Mouse (Mus musculus) liver, embryonic 12.5 days (tissue): Measurements from ENCODE around the gene Rnf126. TPM values are rescaled to one million over a fixed set of nuclear protein-coding genes. Genes with fewer than 3 reads are reported as not detected.
"Not testable (repeated sequence)": the region's sequence is repeated elsewhere in the genome, so short reads cannot be mapped to it uniquely, and the experiment has no call there.

ENCODE experiments used
- ATAC-seq: fragments of 200-750 bp; cut with Nextera tagmentation; 2 replicates; pipeline ENCODE4 v1.8.0; 2017; ENCODE audit warnings: moderate number of reproducible peaks, mild to moderate bottlenecking, moderate library complexity
- H3K27ac ChIP-seq: fragments of 300-500 bp; sonication (generic); 2 replicates; pipeline ENCODE4 v1.5.1; 2016; ENCODE audit warnings: mild to moderate bottlenecking
- H3K27me3 ChIP-seq: fragments of 300-500 bp; sonication (generic); replicated peaks from 2 replicates; pipeline ENCODE4 v1.6.1; 2016; ENCODE audit warnings: mild to moderate bottlenecking, moderate library complexity
- H3K36me3 ChIP-seq: fragments of 300-500 bp; sonication (generic); 2 replicates; pipeline ENCODE4 v1.6.1; 2016; ENCODE audit warnings: mild to moderate bottlenecking, moderate library complexity
- H3K4me1 ChIP-seq: fragments of 300-500 bp; sonication (generic); 2 replicates; pipeline ENCODE4 v1.6.1; 2016
- H3K4me2 ChIP-seq: fragments of 300-500 bp; sonication (generic); 2 replicates; pipeline ENCODE4 v1.6.1; 2016; ENCODE audit warnings: mild to moderate bottlenecking, moderate library complexity
- H3K4me3 ChIP-seq: fragments of 300-500 bp; sonication (generic); 2 replicates; pipeline ENCODE4 v1.5.1; 2016; ENCODE audit warnings: mild to moderate bottlenecking, moderate library complexity
- H3K9ac ChIP-seq: fragments of 300-500 bp; sonication (generic); 2 replicates; pipeline ENCODE4 v1.6.1; 2016; ENCODE audit warnings: mild to moderate bottlenecking, moderate library complexity
- H3K9me3 ChIP-seq: fragments of 300-500 bp; sonication (generic); replicated peaks from 2 replicates; pipeline ENCODE4 v1.6.1; 2016; ENCODE audit warnings: mild to moderate bottlenecking, moderate library complexity
- WGBS: fragments of 180-500 bp; shearing (Covaris S2); methylation state at CpG from one replicate; pipeline ENCODE4 v1.1.7; 2016; ENCODE audit not compliant: insufficient replicate concordance; 5-methylcytosine and 5-hydroxymethylcytosine counted together
- polyA plus RNA-seq: library from polyadenylated mRNA; unstranded; fragments of >200 nt; fragmentation: Nextera tagmentation; extraction: Ambion mirVana; gene quantifications from 2 replicates; pipeline ENCODE4 v1.2.1, GENCODE M21; 2016

Gene Rnf126
- polyA plus RNA-seq, 1 experiment from 2014 or later: 80.4 TPM

GRCm38 (mm10) chr10:79759675-79760074 is 7.1 kb downstream of the Rnf126 start:
- peaks cover 83% of the 10 kb centered on the region for H3K36me3 ChIP-seq
- 76% methylated on average over 1 of the region's 1 CpGs for WGBS

DNA sequence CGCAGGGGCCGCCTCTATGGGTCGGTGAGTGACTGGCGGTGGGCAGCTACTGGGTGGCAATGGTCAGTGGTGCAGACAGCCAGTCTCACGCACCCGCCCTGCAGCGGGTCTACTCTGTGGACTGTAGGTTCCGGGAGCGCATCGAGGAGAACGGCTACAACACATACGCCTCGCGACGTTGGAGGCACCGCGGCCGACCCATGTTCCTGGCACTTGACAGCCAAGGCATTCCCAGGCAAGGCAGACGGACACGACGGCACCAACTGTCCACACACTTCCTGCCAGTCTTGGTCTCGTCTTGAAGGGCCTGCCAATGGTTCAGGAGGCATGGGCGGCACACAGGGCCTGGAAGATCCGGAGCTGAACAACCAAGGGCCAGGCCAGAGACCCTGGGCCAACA is 10.1 kb downstream of the Rnf126 start:
- Histone ChIP-seq H3K4me3 (no peak overlapping the region), H3K4me1 (peaks cover 13% of the 10 kb centered on the region), H3K36me3 (peaks cover 59% of the 10 kb centered on the region), H3K27ac (no peak overlapping the region), H3K9me3 (no peaks in the 10 kb centered on the region), H3K27me3 (peaks cover 18% of the 10 kb centered on the region), H3K4me2 (no peak overlapping the region), H3K9ac (no peak overlapping the region)
- no peak for ATAC-seq
- WGBS: 89% methylated on average over 24 of the region's 24 CpGs

More at GRCm38 (mm10) chr10:79759675-79760074, 7.1 kb downstream of the Rnf126 start:
- not testable (repeated sequence) for H3K4me3 ChIP-seq, ATAC-seq, H3K4me2 ChIP-seq, H3K9ac ChIP-seq, H3K27ac ChIP-seq, H3K9me3 ChIP-seq
- peaks cover 13% of the 10 kb centered on the region; the same call in 1 of the 2 replicates for H3K27me3 ChIP-seq
- H3K4me1 ChIP-seq: peaks cover 29% of the 10 kb centered on the region

DNA sequence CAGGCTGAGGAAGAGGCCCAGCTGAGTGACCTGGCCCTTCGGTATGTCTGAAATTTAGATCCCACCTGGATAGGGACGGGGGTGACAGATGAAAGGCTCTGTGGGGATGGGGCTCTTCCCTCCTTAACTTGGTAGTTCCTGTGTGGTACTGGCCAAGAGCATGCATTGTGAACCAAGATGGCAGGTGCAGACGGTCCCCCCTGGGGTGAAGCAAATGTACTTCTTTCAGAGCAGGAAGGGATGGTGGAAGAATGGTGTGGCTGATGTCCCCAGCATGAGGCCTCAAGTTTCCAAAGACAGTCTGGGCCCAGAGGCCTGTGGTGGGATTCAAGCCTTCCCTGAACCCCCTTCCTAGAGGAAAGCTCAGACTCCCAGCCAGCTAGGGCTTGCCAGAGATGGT is 10.9 kb downstream of the Rnf126 start:
- Histone ChIP-seq H3K27ac (no peak overlapping the region), H3K27me3 (peaks cover 23% of the 10 kb centered on the region), H3K4me3 (no peak overlapping the region), H3K4me2 (no peak overlapping the region), H3K9ac (no peak overlapping the region), H3K4me1 (peaks cover 13% of the 10 kb centered on the region), H3K36me3 (peaks cover 51% of the 10 kb centered on the region), H3K9me3 (no peaks in the 10 kb centered on the region)
- WGBS: 64% methylated on average over 3 of the region's 3 CpGs
- ATAC-seq: no peak

GRCm38 (mm10) chr10:79754856-79755516 is 11.8 kb downstream of the Rnf126 start, which contains the start of gene Fgf22:
TSS of gene Fgf22 (plus strand) at chr10:79755076.
- no peak within 1 kb of the TSS for H3K27ac ChIP-seq
- peaks cover 23% of the 10 kb centered on the region for H3K27me3 ChIP-seq
- ATAC-seq: peak; percentile 85
- H3K4me3 ChIP-seq: peak within 1 kb of the TSS; percentile 35
- peak within 1 kb of the TSS; percentile 74 for H3K4me2 ChIP-seq
- H3K4me1 ChIP-seq: peaks cover 14% of the 10 kb centered on the region
- H3K9ac ChIP-seq: peak within 1 kb of the TSS; percentile 50
- H3K9me3 ChIP-seq: no peaks in the 10 kb centered on the region
- H3K36me3 ChIP-seq: peaks cover 42% of the 10 kb centered on the region
- 7% methylated on average over 36 of the region's 36 CpGs for WGBS

DNA sequence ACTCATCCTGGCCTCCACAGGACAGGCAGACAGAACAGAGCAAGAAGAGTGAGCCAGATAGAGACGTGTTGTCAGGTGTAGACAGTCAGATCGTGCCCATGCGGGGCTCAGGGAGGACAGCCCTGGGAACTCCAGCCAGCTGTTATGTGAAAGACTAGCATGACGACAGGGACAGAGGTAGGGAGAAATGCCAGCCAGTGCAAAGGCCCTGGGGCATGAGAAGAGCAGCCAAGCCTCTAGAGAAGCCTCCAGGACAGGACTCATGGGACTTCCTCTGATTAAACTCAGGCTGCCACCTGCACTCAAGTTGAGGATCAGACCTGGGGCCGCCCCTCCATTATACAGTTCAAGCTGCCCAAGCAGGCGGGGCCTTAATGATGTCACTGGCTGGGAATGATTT is 18.3 kb downstream of the Rnf126 start:
- Histone ChIP-seq H3K27me3 (peaks cover 10% of the 10 kb centered on the region), H3K4me3 (no peak overlapping the region), H3K9ac (no peak overlapping the region), H3K4me2 (no peak overlapping the region), H3K4me1 (peaks cover 32% of the 10 kb centered on the region), H3K36me3 (peaks cover 10% of the 10 kb centered on the region), H3K9me3 (no peaks in the 10 kb centered on the region), H3K27ac (0 out of 2 replicates have a peak overlapping the region, but pooled peaks have one; percentile 33)
- no peak for ATAC-seq
- WGBS: 70% methylated on average over 6 of the region's 6 CpGs

DNA sequence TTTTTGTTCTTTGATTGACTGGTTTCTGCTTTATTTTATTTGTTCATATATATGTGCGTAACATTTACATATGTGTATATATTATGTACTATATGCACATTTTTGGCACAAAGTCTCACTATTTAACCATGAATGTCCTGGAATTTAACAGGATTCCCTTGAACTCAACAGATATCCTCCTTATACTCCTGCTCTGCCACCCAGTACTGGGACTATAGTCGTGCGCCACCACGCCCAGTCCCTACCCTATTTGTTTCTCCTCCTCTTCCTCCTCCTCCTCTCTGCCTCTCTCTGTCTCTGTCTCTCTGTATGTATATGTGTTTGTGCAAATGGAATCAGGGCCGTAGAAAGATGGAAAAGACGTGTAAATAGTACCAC is 20.0 kb downstream of the Rnf126 start:
- Histone ChIP-seq H3K4me1 (peaks cover 32% of the 10 kb centered on the region), H3K4me2 (peak overlapping the region; percentile 84), H3K9ac (peak overlapping the region; percentile 37; the same call in 1 of the 2 replicates), H3K36me3 (peaks cover 26% of the 10 kb centered on the region), H3K27ac (peak overlapping the region; percentile 82), H3K4me3 (peak overlapping the region; percentile 71), H3K27me3 (peaks cover 6% of the 10 kb centered on the region), H3K9me3 (no peaks in the 10 kb centered on the region)
- ATAC-seq: peak; percentile 80
- 25% methylated on average over 6 of the region's 6 CpGs for whole genome bisulfite sequencing

DNA sequence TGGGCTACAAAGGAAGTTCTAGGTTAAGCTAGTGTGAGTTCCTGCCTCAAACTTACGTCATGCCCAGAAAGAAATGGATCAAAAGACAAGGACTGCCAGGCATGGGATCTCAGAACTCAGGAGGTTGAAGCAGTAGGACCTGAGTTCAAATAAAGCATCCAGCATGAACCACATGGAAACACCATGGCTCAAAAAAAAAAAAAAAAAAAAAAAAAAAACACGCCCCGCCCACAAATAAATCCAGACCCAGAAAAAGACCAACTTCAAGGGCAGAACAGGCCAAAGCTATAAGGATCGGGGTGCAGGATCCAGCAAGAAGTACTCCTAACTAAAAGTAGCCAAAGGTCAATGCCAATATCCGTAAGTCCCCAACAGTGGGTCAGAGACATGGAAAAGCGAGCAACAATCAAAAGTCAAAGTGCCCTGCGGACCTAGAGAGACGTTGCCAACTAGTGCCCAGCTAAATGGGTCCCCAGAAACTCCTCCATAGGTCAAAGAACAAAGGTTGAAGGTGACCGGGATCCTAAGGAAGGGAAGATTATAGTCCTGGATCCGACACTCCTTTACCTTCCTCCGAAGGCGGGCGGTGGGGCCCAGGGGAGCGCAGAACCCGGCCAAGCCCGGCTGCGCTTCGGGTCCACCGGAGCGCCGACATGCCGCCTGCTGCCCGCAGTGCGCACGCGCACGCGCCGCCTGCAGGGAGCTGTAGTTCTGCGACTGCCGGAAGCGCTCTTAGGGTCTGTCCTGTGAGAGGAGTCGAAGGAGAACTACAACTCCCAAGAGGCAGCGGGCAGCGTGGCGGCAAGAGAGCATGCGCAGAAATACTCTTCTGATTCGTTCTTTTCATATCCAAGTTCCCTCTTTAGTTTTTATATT is 20.6 kb downstream of the Rnf126 start, which contains the start of gene Polrmt:
Gene Polrmt, minus strand, starts transcription at position 684 of the 876 bp plus-strand sequence.
- no peaks in the 10 kb centered on the region for H3K9me3 ChIP-seq
- H3K27me3 ChIP-seq: no peaks in the 10 kb centered on the region
- H3K27ac ChIP-seq: peak within 1 kb of the TSS; percentile 82
- H3K36me3 ChIP-seq: peaks cover 33% of the 10 kb centered on the region
- ATAC-seq: peak; percentile 96
- peaks cover 32% of the 10 kb centered on the region for H3K4me1 ChIP-seq
- H3K4me2 ChIP-seq: peak within 1 kb of the TSS; percentile 84
- H3K9ac ChIP-seq: peak within 1 kb of the TSS; percentile 72
- 3% methylated on average over 38 of the region's 38 CpGs for WGBS
- H3K4me3 ChIP-seq: peak within 1 kb of the TSS; percentile 71

GRCm38 (mm10) chr10:79745411-79745810 is 21.3 kb downstream of the Rnf126 start:
- Histone ChIP-seq H3K27ac (no peak overlapping the region), H3K9me3 (no peaks in the 10 kb centered on the region), H3K36me3 (peaks cover 40% of the 10 kb centered on the region), H3K4me1 (peaks cover 32% of the 10 kb centered on the region), H3K9ac (peak overlapping the region; percentile 72; the same call in 1 of the 2 replicates), H3K4me2 (peak overlapping the region; percentile 84), H3K27me3 (no peaks in the 10 kb centered on the region), H3K4me3 (peak overlapping the region; percentile 71)
- WGBS: 82% methylated on average over 3 of the region's 3 CpGs
- no peak for ATAC-seq

GRCm38 (mm10) chr10:79743650-79744365 is 22.9 kb downstream of the Rnf126 start:
- H3K4me3 ChIP-seq: no peak overlapping the region
- H3K9me3 ChIP-seq: 0 out of 2 replicates have a peak, but pooled peaks cover 8% of the 10 kb centered on the region
- peaks cover 22% of the 10 kb centered on the region for H3K4me1 ChIP-seq
- 83% methylated on average over 15 of the region's 15 CpGs for WGBS
- H3K27me3 ChIP-seq: no peaks in the 10 kb centered on the region
- peaks cover 56% of the 10 kb centered on the region for H3K36me3 ChIP-seq
- H3K4me2 ChIP-seq: no peak overlapping the region
- ATAC-seq: no peak
- H3K27ac ChIP-seq: no peak overlapping the region
- no peak overlapping the region for H3K9ac ChIP-seq

- Histone ChIP-seq H3K4me3 (no peak overlapping the region), H3K27ac (no peak overlapping the region), H3K9ac (no peak overlapping the region), H3K36me3 (peaks cover 62% of the 10 kb centered on the region), H3K4me1 (peaks cover 22% of the 10 kb centered on the region), H3K4me2 (no peak overlapping the region), H3K27me3 (no peaks in the 10 kb centered on the region), H3K9me3 (0 out of 2 replicates have a peak, but pooled peaks cover 8% of the 10 kb centered on the region)
- WGBS: 86% methylated on average over 11 of the region's 11 CpGs
- ATAC-seq: no peak
These were observed 23.6 kb downstream of the Rnf126 start for GRCm38 (mm10) chr10:79743161-79743560.

- H3K9me3 ChIP-seq: peaks cover 12% of the 10 kb centered on the region; the same call in 1 of the 2 replicates
- ATAC-seq: no peak
- H3K36me3 ChIP-seq: peaks cover 85% of the 10 kb centered on the region
- 79% methylated on average over 11 of the region's 11 CpGs for WGBS
- no peak overlapping the region for H3K4me3 ChIP-seq
- H3K4me1 ChIP-seq: peaks cover 8% of the 10 kb centered on the region
- peaks cover 4% of the 10 kb centered on the region; the same call in 1 of the 2 replicates for H3K27me3 ChIP-seq
- no peak overlapping the region for H3K27ac ChIP-seq
- H3K9ac ChIP-seq: no peak overlapping the region
- no peak overlapping the region for H3K4me2 ChIP-seq
These were observed 25.9 kb downstream of the Rnf126 start for GRCm38 (mm10) chr10:79740863-79741262.
